Mouse (Mus musculus): ENCODE data around the gene Arhgef19. TPM values are rescaled to one million over a fixed set of nuclear protein-coding genes. Genes with fewer than 3 reads are reported as not detected.

The Arhgef19 gene
- polyA plus RNA-seq, 1 experiment from 2014 or later: 2.1 TPM

- WGBS: 7% methylated on average over 15 of the region's 15 CpGs
- peak overlapping the region; percentile 17 for H3K4me2 ChIP-seq (replicated peaks; ENCODE audit: low read depth, low read length)
- no peaks in the 10 kb centered on the region for H3K9me3 ChIP-seq (ENCODE audit: control insufficient read depth, low read length)
- peaks cover 38% of the 10 kb centered on the region for H3K27me3 ChIP-seq (ENCODE audit: control insufficient read depth, insufficient read depth, low read length)
- no peaks in the 10 kb centered on the region for H3K36me3 ChIP-seq (ENCODE audit: control insufficient read depth, insufficient read depth, low read length)
- DNase-seq (ENCODE audit: low spot score): no peak
- 0 out of 2 replicates have a peak overlapping the region, but pooled peaks have one; percentile 11 for H3K9ac ChIP-seq (ENCODE audit: low read depth, low read length)
- ATAC-seq (ENCODE audit: low FRiP score): no peak
- no peak overlapping the region for H3K4me3 ChIP-seq (ENCODE audit: low read depth, low read length)
- no peak overlapping the region for H3K27ac ChIP-seq (ENCODE audit: low read depth, low read length)
- H3K4me1 ChIP-seq (replicated peaks; ENCODE audit: control insufficient read depth, insufficient read depth, low read length): peaks cover 18% of the 10 kb centered on the region
These were observed 48.3 kb downstream of the Arhgef19 start for GRCm38 (mm10) chr4:141287518-141288004.

DNA sequence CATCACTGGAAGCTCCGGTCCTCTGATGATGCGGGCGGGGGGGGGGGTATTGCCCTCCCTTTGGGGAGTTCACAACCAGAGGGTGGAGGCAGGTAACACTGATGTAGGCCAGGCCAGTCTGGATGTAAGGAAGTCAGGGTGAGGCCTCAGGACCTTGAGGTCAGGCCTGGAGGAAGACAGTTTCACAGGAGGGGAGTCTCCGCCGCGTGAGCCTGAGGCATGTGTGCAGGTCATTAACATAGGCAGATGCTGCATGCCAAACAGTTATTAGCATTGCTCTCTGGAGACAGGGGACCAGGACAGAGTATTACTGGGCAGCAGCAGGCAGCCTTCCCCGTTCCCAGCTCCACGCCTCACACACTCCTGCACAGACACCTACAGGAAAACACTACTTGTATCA is 48.9 kb downstream of the Arhgef19 start:
- peaks cover 43% of the 10 kb centered on the region for H3K27me3 ChIP-seq (ENCODE audit: control insufficient read depth, insufficient read depth, low read length)
- H3K4me3 ChIP-seq (ENCODE audit: low read depth, low read length): no peak overlapping the region
- no peak overlapping the region for H3K27ac ChIP-seq (ENCODE audit: low read depth, low read length)
- DNase-seq (ENCODE audit: low spot score) (no peak), ATAC-seq (ENCODE audit: low FRiP score) (peak; percentile 21; the same call in 1 of the 2 replicates)
- 34% methylated on average over 8 of the region's 8 CpGs for WGBS
- no peaks in the 10 kb centered on the region for H3K9me3 ChIP-seq (ENCODE audit: control insufficient read depth, low read length)
- H3K36me3 ChIP-seq (ENCODE audit: control insufficient read depth, insufficient read depth, low read length): no peaks in the 10 kb centered on the region
- peaks cover 18% of the 10 kb centered on the region for H3K4me1 ChIP-seq (replicated peaks; ENCODE audit: control insufficient read depth, insufficient read depth, low read length)
- H3K4me2 ChIP-seq (replicated peaks; ENCODE audit: low read depth, low read length): no peak overlapping the region
- no peak overlapping the region for H3K9ac ChIP-seq (ENCODE audit: low read depth, low read length)

DNA sequence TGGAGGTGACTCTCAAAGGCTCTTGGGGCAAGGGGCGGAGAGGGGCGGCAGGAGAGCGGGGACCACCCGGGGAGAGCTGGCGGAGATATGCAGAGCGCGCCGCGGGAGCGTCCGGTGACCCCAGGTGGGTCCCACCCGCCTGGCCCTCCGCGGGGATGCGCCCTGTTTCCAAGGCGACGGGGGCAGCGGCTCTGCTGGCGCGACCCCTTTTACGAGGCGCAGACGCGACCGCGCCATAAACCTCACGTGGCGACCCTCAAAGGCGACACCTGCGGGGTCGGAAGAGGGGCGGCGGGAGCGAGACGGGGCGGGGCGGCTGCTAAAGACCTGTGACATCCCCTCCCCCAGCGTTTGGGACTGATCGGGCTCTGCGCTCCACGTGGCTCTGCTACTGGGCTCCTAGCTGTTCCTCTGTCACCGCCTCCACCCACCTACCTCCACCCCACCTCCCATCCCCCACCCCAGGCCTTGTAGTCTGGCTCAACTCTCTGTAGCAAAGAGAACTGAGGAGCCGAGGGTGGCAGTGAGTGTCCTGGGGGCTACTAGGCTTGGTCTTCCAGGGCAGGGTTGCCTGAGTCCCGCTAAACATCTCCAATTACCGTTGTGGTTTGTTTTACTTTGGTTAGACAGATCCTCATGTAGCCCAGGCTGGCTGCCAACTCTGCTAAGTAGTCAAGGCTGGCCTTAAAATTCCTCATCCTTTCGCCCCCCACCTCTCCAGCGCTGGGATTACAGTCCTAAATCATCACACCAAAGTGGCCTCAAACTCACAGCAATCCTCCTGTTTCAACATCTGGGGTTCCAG is 52.5 kb downstream of the Arhgef19 start:
- peaks cover 64% of the 10 kb centered on the region for H3K27me3 ChIP-seq (ENCODE audit: control insufficient read depth, insufficient read depth, low read length)
- H3K9me3 ChIP-seq (ENCODE audit: control insufficient read depth, low read length): no peaks in the 10 kb centered on the region
- WGBS: under 1% methylated on average over 47 of the region's 47 CpGs
- H3K36me3 ChIP-seq (ENCODE audit: control insufficient read depth, insufficient read depth, low read length): no peaks in the 10 kb centered on the region
- peak; percentile 33; the same call in 1 of the 2 replicates for ATAC-seq (ENCODE audit: low FRiP score)
- peaks cover 23% of the 10 kb centered on the region for H3K4me1 ChIP-seq (replicated peaks; ENCODE audit: control insufficient read depth, insufficient read depth, low read length)
- peak overlapping the region; percentile 28; the same call in 1 of the 2 replicates for H3K4me3 ChIP-seq (ENCODE audit: low read depth, low read length)
- no peak overlapping the region for H3K27ac ChIP-seq (ENCODE audit: low read depth, low read length)
- peak overlapping the region; percentile 63 for H3K4me2 ChIP-seq (replicated peaks; ENCODE audit: low read depth, low read length)
- H3K9ac ChIP-seq (ENCODE audit: low read depth, low read length): peak overlapping the region; percentile 15; the same call in 1 of the 2 replicates
- no peak for DNase-seq (ENCODE audit: low spot score)

DNA sequence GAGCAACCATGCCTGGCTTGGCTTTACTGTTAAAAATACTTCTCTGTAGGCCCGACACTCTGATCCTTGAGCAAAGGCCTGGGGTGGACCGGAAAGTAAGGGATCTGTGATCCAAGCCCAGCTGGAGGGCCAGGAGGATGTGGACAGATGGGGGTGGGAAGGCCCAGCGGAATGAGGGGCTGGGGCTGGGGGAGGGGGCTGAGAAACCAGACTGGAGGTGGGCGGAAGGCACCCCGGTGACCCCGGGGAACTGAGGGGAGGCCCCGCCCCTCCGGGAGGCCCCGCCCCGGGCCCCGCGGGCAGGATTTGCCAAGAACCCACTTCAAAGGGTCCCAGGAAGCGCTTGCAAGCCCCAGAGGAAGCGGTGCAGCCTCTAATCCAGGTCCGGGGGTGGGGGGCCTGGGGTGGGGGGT is 56.5 kb downstream of the Arhgef19 start:
- no peak overlapping the region for H3K4me3 ChIP-seq (ENCODE audit: low read depth, low read length)
- H3K4me1 ChIP-seq (replicated peaks; ENCODE audit: control insufficient read depth, insufficient read depth, low read length): peaks cover 8% of the 10 kb centered on the region; the same call in 1 of the 2 replicates
- H3K27me3 ChIP-seq (ENCODE audit: control insufficient read depth, insufficient read depth, low read length): peaks cover 72% of the 10 kb centered on the region
- no peak for ATAC-seq (ENCODE audit: low FRiP score)
- 6% methylated on average over 9 of the region's 15 CpGs for WGBS
- DNase-seq (ENCODE audit: low spot score): no peak
- no peaks in the 10 kb centered on the region for H3K36me3 ChIP-seq (ENCODE audit: control insufficient read depth, insufficient read depth, low read length)
- H3K9ac ChIP-seq (ENCODE audit: low read depth, low read length): no peak overlapping the region
- peak overlapping the region; percentile 7; the same call in 1 of the 2 replicates for H3K4me2 ChIP-seq (replicated peaks; ENCODE audit: low read depth, low read length)
- no peak overlapping the region for H3K27ac ChIP-seq (ENCODE audit: low read depth, low read length)
- H3K9me3 ChIP-seq (ENCODE audit: control insufficient read depth, low read length): no peaks in the 10 kb centered on the region

DNA sequence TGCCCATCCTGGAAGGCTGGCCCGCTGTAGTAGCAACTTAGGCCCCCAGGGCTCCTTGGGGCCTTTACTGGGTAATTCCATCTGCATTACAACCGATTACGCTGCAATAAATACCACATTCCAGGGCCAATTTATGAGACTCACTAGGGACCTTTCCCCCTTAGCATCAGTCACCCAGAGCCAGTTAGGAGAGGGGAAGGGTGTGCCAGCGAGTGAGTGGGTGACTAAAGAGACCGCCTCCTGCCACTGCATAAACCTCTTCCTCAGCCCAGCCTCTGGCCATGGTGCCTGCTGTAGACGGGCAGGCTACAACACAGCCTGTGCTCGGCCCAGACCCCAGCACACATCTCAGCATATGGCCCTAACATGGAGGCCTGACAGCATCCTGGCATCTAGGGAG is 58.6 kb downstream of the Arhgef19 start:
- H3K27me3 ChIP-seq (ENCODE audit: control insufficient read depth, insufficient read depth, low read length): peaks cover 73% of the 10 kb centered on the region
- H3K4me1 ChIP-seq (replicated peaks; ENCODE audit: control insufficient read depth, insufficient read depth, low read length): peaks cover 17% of the 10 kb centered on the region

DNA sequence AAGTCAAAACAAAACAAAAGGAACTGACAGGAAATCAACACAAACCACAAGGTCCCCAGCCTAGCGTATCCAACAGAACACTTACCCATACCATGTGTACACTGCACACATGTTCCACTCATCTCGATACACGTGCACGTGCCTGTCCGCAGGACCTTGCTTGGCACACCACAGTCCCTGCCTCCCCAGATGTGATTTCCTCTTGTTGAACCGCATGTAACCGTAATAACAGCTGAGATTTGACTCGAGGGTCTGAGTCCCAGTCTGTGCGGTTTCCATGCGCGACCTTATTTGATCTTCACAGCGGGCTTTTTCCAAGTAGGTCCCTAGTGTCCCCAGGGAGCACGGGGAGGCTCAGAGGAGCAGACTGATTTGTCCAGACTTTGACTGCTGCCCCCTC is 60.1 kb downstream of the Arhgef19 start:
- Histone ChIP-seq H3K9ac (ENCODE audit: low read depth, low read length) (no peak overlapping the region), H3K27ac (ENCODE audit: low read depth, low read length) (no peak overlapping the region), H3K9me3 (ENCODE audit: control insufficient read depth, low read length) (no peaks in the 10 kb centered on the region), H3K27me3 (ENCODE audit: control insufficient read depth, insufficient read depth, low read length) (peaks cover 63% of the 10 kb centered on the region), H3K4me3 (ENCODE audit: low read depth, low read length) (no peak overlapping the region), H3K36me3 (ENCODE audit: control insufficient read depth, insufficient read depth, low read length) (no peaks in the 10 kb centered on the region), H3K4me2 (replicated peaks; ENCODE audit: low read depth, low read length) (no peak overlapping the region), H3K4me1 (replicated peaks; ENCODE audit: control insufficient read depth, insufficient read depth, low read length) (peaks cover 17% of the 10 kb centered on the region)
- DNase-seq (ENCODE audit: low spot score) (no peak), ATAC-seq (ENCODE audit: low FRiP score) (no peak)
- 69% methylated on average over 13 of the region's 13 CpGs for WGBS

More for the DNA sequence above, 58.6 kb downstream of the Arhgef19 start:
- no peak for ATAC-seq (ENCODE audit: low FRiP score)
- Histone ChIP-seq H3K4me3 (ENCODE audit: low read depth, low read length) (no peak overlapping the region), H3K9me3 (ENCODE audit: control insufficient read depth, low read length) (no peaks in the 10 kb centered on the region), H3K9ac (ENCODE audit: low read depth, low read length) (no peak overlapping the region), H3K4me2 (replicated peaks; ENCODE audit: low read depth, low read length) (no peak overlapping the region), H3K27ac (ENCODE audit: low read depth, low read length) (no peak overlapping the region), H3K36me3 (ENCODE audit: control insufficient read depth, insufficient read depth, low read length) (no peaks in the 10 kb centered on the region)
- no peak for DNase-seq (ENCODE audit: low spot score)
- 71% methylated on average over 7 of the region's 7 CpGs for WGBS

DNA sequence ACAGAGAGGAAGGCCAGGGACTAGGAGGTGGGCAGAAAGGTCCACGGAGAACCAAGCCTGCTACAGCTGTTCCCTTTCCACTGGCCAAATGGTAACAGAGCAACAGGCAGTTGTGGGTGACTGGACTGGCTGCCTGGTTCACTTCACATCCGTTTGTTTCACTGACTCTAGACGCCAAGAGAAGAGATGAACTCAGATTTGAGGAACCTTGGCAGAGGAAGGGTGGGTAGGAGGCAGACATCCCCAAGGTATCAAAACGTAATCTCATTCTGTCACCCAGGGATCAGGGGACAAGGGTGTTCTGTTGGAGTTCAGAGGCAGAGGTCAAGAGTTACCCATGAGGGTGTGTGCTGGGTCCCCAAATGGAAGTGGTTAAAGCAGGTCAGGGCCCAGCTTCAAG is 60.9 kb downstream of the Arhgef19 start:
- Histone ChIP-seq H3K4me1 (replicated peaks; ENCODE audit: control insufficient read depth, insufficient read depth, low read length) (peaks cover 17% of the 10 kb centered on the region), H3K4me3 (ENCODE audit: low read depth, low read length) (no peak overlapping the region), H3K4me2 (replicated peaks; ENCODE audit: low read depth, low read length) (no peak overlapping the region), H3K9me3 (ENCODE audit: control insufficient read depth, low read length) (no peaks in the 10 kb centered on the region), H3K9ac (ENCODE audit: low read depth, low read length) (no peak overlapping the region), H3K36me3 (ENCODE audit: control insufficient read depth, insufficient read depth, low read length) (no peaks in the 10 kb centered on the region), H3K27ac (ENCODE audit: low read depth, low read length) (no peak overlapping the region), H3K27me3 (ENCODE audit: control insufficient read depth, insufficient read depth, low read length) (peaks cover 60% of the 10 kb centered on the region)
- ATAC-seq (ENCODE audit: low FRiP score) (no peak), DNase-seq (ENCODE audit: low spot score) (no peak)
- 68% methylated on average over 4 of the region's 4 CpGs for WGBS

- peak within 1 kb of the TSS; percentile 84 for H3K4me2 ChIP-seq (replicated peaks; ENCODE audit: low read depth, low read length)
- peaks cover 13% of the 10 kb centered on the region for H3K4me1 ChIP-seq (replicated peaks; ENCODE audit: control insufficient read depth, insufficient read depth, low read length)
- peaks cover 52% of the 10 kb centered on the region for H3K27me3 ChIP-seq (ENCODE audit: control insufficient read depth, insufficient read depth, low read length)
- under 1% methylated on average over 35 of the region's 35 CpGs for WGBS
- DNase-seq (ENCODE audit: low spot score) (peak; percentile 90), ATAC-seq (ENCODE audit: low FRiP score) (peak; percentile 69)
- peak within 1 kb of the TSS; percentile 40 for H3K9ac ChIP-seq (ENCODE audit: low read depth, low read length)
- no peak within 1 kb of the TSS for H3K27ac ChIP-seq (ENCODE audit: low read depth, low read length)
- H3K36me3 ChIP-seq (ENCODE audit: control insufficient read depth, insufficient read depth, low read length): no peaks in the 10 kb centered on the region
- peak within 1 kb of the TSS; percentile 58 for H3K4me3 ChIP-seq (ENCODE audit: low read depth, low read length)
- H3K9me3 ChIP-seq (ENCODE audit: control insufficient read depth, low read length): no peaks in the 10 kb centered on the region
These were observed 61.8 kb downstream of the Arhgef19 start, which contains the start of gene Epha2 for GRCm38 (mm10) chr4:141301116-141301553. Epha2 (plus strand) TSS chr4:141301240.
